Mouse (Mus musculus): ENCODE data around the gene Sall4. TPM values are rescaled to one million over a fixed set of nuclear protein-coding genes. Genes with fewer than 3 reads are reported as not detected.
A peak's percentile ranks its signal among the peaks of the same experiment; 100 is the strongest.

Gene Sall4
- polyA plus RNA-seq, 1 experiment from 2014 or later = 5.4 TPM

DNA sequence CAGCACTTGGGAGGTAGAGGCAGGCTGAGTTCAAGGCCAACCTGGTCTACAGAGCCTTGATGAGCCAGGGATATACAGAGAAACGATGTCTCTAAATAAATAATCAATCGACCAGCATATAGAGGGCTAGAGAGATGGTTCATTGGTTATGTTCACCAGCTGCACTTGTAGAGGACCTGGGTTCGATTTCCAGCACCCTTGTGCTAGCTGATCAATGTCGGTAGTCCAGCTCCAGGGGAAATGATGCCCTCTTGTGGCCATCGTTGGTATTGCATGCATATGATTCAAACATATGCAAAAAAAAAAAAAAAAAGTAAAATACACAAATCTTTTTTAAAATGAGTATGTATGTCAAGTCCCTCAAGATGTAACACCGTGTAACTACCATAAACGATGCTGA, 25.1 kb downstream of the Sall4 start:
- Histone ChIP-seq H3K4me2 (peak overlapping the region; percentile 65; the same call in 1 of the 2 replicates), H3K4me3 (replicated peaks) (no peak overlapping the region), H3K4me1 (replicated peaks) (no peaks in the 10 kb centered on the region), H3K9me3 (replicated peaks) (no peaks in the 10 kb centered on the region), H3K27ac (no peak overlapping the region), H3K36me3 (no peaks in the 10 kb centered on the region), H3K27me3 (peaks cover 25% of the 10 kb centered on the region), H3K9ac (no peak overlapping the region)
- WGBS (ENCODE audit: insufficient replicate concordance) = 11% methylated on average over 7 of the region's 7 CpGs
- ATAC-seq (ENCODE audit: low read depth) (no peak), DNase-seq (no peak)

DNA sequence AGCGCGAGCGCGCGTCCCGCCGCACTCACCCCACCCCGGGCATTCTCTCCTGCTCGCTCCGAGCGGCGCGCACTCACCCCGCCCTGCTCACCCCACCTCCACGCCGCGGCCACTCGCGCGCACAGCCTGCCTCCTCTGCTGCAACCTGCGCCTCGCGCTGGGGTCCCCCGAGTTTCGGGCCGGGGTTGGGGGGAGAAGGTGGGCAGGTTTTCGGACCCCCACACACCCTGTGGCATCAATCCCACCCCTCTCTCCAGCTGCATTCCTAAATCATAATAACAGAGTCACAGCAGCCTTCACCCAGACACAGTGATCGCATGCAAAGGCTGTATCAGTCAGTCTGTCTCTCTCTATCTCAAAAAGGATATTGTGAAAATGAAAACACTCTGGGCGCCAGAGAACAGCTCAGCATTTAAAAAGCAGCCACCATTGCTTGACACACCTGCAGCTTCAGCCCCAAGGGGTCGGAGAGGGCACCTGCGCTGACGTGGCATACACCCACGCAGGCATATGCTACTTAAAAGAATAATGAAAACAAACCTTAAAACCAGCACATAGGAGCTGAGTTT, 25.6 kb downstream of the Sall4 start, which contains the start of gene Atp9a:
Gene Atp9a, minus strand, starts transcription at position 351 of the 569 bp plus-strand sequence.
- H3K27ac ChIP-seq = no peak within 1 kb of the TSS
- peaks cover 25% of the 10 kb centered on the region for H3K27me3 ChIP-seq
- 13% methylated on average over 20 of the region's 33 CpGs for WGBS (ENCODE audit: insufficient replicate concordance)
- H3K9ac ChIP-seq = peak within 1 kb of the TSS; percentile 33
- peak within 1 kb of the TSS; percentile 65 for H3K4me2 ChIP-seq
- H3K4me1 ChIP-seq (replicated peaks) = no peaks in the 10 kb centered on the region
- no peak for DNase-seq
- ATAC-seq (ENCODE audit: low read depth) = no peak
- peak within 1 kb of the TSS; percentile 64 for H3K4me3 ChIP-seq (replicated peaks)
- no peaks in the 10 kb centered on the region for H3K36me3 ChIP-seq
- H3K9me3 ChIP-seq (replicated peaks) = no peaks in the 10 kb centered on the region

DNA sequence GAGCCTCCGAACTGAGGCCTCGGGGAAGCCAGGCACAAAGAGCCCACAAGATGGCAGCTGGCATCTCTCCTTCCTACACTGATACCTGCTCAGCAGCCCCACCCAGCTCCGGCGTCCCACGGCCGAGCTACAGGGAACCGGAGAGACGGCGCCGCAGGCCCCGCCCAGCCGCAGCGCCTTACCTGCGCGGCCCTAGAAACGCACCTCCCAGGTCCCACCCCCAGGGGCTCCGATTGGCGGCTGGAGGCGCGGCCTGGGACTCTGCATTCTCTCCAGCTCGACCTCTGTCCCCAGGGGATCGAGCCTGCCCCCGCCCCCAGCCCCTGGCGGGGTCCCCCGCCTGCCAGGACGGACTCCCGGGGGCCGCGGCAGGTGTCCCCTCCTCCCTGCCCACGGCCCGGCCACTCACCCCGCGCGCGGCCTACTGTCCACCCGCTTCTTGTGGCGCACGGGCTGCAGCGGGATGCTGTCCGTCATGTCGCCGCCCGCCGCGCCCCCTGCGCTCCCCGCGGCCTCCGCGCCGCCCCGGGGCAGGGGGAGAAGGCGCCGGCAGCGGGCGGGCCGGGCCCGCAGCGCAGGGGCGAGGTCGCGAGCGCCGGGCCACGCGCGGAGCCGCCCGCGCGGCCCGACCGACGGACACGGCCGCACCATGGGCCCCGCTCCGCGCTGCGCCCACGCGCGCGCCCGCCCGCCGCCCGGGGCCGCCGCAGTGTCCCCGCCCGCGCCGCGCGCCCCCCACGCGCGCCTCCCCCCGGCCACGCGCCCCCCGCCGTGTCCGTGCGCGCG, 26.3 kb downstream of the Sall4 start:
- H3K36me3 ChIP-seq = no peaks in the 10 kb centered on the region
- 1% methylated on average over 75 of the region's 108 CpGs for WGBS (ENCODE audit: insufficient replicate concordance)
- no peaks in the 10 kb centered on the region for H3K4me1 ChIP-seq (replicated peaks)
- H3K27ac ChIP-seq = no peak overlapping the region
- H3K9me3 ChIP-seq (replicated peaks) = no peaks in the 10 kb centered on the region
- H3K4me2 ChIP-seq = peak overlapping the region; percentile 65
- H3K4me3 ChIP-seq (replicated peaks) = peak overlapping the region; percentile 64
- peak overlapping the region; percentile 33 for H3K9ac ChIP-seq
- DNase-seq (peak; percentile 15), ATAC-seq (ENCODE audit: low read depth) (peak; percentile 76)
- peaks cover 25% of the 10 kb centered on the region for H3K27me3 ChIP-seq

DNA sequence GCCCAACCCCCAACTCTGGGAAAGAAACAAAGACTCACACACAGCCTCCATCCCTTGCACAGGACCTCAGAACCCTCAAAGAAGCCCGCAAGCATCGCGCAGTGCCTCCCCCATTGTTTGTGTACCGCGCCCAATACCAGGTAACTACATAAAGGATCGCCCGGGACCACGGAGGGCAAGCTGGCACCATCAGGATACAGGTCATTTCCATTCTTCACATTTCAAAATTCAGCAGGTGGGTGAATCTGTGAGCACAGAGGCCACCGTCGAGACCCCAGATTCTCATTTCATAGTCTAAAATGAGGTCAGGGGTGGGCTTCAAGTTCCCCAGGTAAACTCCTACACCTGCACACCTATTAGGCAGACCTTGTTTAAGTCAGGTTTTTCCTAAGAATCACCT, 27.2 kb downstream of the Sall4 start:
- Histone ChIP-seq H3K4me3 (replicated peaks) (no peak overlapping the region), H3K4me2 (no peak overlapping the region), H3K4me1 (replicated peaks) (no peaks in the 10 kb centered on the region), H3K27ac (no peak overlapping the region), H3K27me3 (peaks cover 25% of the 10 kb centered on the region), H3K9ac (no peak overlapping the region), H3K36me3 (no peaks in the 10 kb centered on the region), H3K9me3 (replicated peaks) (no peaks in the 10 kb centered on the region)
- WGBS (ENCODE audit: insufficient replicate concordance) = 73% methylated on average over 10 of the region's 10 CpGs
- ATAC-seq (ENCODE audit: low read depth) = no peak
- DNase-seq = no peak

DNA sequence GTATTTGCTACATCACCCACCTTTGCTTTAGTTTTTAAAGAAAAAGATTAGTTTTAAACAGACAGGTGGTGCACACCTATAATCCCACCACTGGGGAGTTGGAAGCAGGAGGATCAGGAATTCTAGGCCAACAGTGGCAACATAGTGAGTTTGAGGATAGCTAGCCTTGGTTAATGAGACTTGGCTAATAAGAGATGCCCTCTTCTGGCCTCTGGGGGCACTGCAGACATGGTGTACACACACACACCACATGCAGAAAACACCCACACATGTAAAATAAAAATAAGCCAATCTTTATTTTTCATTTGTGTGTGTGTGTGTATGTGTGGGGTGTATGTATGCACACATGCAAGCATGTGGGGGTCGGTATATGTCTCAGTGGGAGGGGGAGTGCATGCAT, 28.9 kb downstream of the Sall4 start:
- Histone ChIP-seq H3K27me3 (peaks cover 25% of the 10 kb centered on the region), H3K9ac (no peak overlapping the region), H3K4me3 (replicated peaks) (no peak overlapping the region), H3K4me1 (replicated peaks) (no peaks in the 10 kb centered on the region), H3K4me2 (no peak overlapping the region), H3K27ac (no peak overlapping the region), H3K36me3 (no peaks in the 10 kb centered on the region), H3K9me3 (replicated peaks) (no peaks in the 10 kb centered on the region)
- ATAC-seq (ENCODE audit: low read depth) (no peak), DNase-seq (no peak)
- 76% methylated on average over 1 of the region's 1 CpGs for WGBS (ENCODE audit: insufficient replicate concordance)

DNA sequence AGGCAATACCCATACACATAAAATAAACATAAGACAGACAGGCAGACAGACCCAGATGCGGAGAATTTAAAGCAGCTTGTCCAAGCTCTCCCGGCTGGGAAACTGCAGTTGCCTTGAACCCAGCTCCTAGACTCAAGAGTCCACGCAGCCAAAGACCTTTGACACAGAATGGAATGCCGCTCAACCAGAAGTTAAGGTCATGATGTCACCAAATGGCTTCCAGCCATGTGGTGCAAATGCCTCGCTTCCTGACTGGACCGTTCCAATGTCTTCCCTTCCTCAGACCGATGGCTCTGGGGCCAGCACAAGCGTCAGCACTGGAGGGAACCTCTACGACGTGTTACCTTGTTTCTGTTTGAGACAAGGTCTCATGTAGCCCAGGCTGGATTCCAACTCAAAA, 29.9 kb downstream of the Sall4 start:
- no peak for DNase-seq
- H3K4me1 ChIP-seq (replicated peaks) = no peaks in the 10 kb centered on the region
- no peak for ATAC-seq (ENCODE audit: low read depth)
- WGBS (ENCODE audit: insufficient replicate concordance) = 75% methylated on average over 10 of the region's 10 CpGs
- no peak overlapping the region for H3K4me3 ChIP-seq (replicated peaks)
- no peaks in the 10 kb centered on the region for H3K9me3 ChIP-seq (replicated peaks)
- no peaks in the 10 kb centered on the region for H3K36me3 ChIP-seq
- H3K27ac ChIP-seq = no peak overlapping the region
- no peak overlapping the region for H3K4me2 ChIP-seq
- no peak overlapping the region for H3K9ac ChIP-seq
- peaks cover 25% of the 10 kb centered on the region for H3K27me3 ChIP-seq

DNA sequence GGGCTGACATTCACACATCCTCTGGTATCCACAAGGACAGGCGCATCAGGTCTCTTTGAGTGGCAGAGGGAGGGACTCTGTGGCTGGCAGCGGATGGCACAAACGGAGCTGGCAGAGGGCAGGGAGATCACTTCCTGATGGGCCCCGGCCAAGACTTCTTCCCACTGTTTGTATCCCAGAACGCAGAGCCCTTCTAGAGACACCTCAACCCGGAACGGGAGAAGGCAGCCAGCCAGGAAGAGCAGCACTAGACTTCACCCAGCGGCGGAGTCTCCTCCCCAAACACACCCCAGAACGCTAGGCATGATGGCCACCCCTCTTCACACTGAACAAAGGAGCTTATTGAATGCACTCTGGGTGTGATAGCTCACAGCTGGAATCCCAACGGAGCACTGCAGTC, 33.7 kb downstream of the Sall4 start:
- ATAC-seq (ENCODE audit: low read depth) (no peak), DNase-seq (no peak)
- no peaks in the 10 kb centered on the region for H3K27me3 ChIP-seq
- no peaks in the 10 kb centered on the region for H3K9me3 ChIP-seq (replicated peaks)
- H3K9ac ChIP-seq = no peak overlapping the region
- H3K36me3 ChIP-seq = no peaks in the 10 kb centered on the region
- no peak overlapping the region for H3K4me3 ChIP-seq (replicated peaks)
- H3K4me1 ChIP-seq (replicated peaks) = no peaks in the 10 kb centered on the region
- WGBS (ENCODE audit: insufficient replicate concordance) = 46% methylated on average over 11 of the region's 11 CpGs
- H3K4me2 ChIP-seq = no peak overlapping the region
- no peak overlapping the region for H3K27ac ChIP-seq

DNA sequence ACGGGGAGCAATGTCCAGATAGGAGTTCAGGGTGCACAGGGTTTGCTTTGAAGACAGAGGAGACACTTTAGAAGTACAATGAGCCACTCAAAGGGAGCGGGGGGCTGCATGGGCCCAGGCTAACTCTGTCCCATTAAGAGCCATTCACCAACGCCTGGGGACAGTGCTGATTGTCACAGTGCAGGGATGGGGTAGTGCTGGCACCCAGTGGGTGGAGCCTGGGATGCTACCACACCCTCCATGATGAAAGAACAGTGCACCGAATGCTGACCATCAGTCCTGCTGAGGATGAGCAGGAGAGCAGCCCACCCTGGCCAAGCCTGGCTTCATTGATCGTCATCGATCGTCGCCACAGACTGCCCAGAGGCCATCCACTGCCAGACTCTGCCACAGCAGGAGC, 36.5 kb downstream of the Sall4 start:
- no peaks in the 10 kb centered on the region for H3K9me3 ChIP-seq (replicated peaks)
- no peak overlapping the region for H3K4me3 ChIP-seq (replicated peaks)
- no peak overlapping the region for H3K9ac ChIP-seq
- no peaks in the 10 kb centered on the region for H3K4me1 ChIP-seq (replicated peaks)
- WGBS (ENCODE audit: insufficient replicate concordance) = 69% methylated on average over 8 of the region's 8 CpGs
- no peak overlapping the region for H3K4me2 ChIP-seq
- no peak overlapping the region for H3K27ac ChIP-seq
- H3K36me3 ChIP-seq = no peaks in the 10 kb centered on the region
- no peak for ATAC-seq (ENCODE audit: low read depth)
- no peaks in the 10 kb centered on the region for H3K27me3 ChIP-seq
- DNase-seq = no peak

DNA sequence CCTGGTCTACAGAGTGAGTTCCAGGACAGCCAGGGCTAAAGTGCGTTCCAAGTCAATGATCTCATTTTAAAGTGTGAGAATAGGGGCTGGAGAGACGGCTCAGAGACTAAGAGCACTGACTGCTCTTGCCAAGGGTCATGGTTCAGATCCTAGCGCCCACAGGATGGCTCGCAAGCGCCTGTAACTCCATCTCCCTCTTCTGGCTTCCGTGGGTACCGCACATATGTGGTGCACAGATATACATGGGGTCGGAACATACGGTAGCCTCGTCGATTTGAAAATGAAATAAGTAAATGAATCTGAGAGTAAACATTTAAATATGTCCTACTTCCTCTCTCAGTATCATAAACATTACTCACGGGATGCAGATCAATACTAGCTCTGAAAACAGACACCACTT, 38.0 kb downstream of the Sall4 start:
- ATAC-seq (ENCODE audit: low read depth) (no peak), DNase-seq (no peak)
- Histone ChIP-seq H3K9me3 (replicated peaks) (no peaks in the 10 kb centered on the region), H3K27me3 (no peaks in the 10 kb centered on the region), H3K4me2 (no peak overlapping the region), H3K27ac (no peak overlapping the region), H3K9ac (no peak overlapping the region), H3K4me1 (replicated peaks) (no peaks in the 10 kb centered on the region), H3K36me3 (no peaks in the 10 kb centered on the region), H3K4me3 (replicated peaks) (no peak overlapping the region)
- 66% methylated on average over 12 of the region's 12 CpGs for WGBS (ENCODE audit: insufficient replicate concordance)

DNA sequence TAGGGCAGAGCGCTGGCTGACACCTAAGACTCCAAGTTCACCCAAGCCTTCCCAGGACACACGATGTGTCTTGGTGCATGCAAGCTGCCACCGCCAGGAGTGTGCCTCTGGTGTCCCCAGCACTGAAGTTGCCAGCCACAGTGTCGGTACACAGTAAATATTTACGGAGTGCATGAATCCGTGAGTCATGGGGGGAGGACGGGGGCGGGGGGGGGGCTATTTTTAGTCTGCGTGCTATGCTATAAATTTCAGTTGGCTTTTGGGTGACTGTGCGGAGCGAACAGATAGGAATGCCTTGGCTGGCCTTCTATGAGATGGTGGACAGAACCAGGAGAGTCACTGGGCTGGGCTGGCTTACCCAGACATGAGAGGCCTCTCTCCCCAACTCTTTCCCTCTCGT, 39.7 kb downstream of the Sall4 start:
- no peak for DNase-seq
- Histone ChIP-seq H3K9me3 (replicated peaks) (no peaks in the 10 kb centered on the region), H3K4me3 (replicated peaks) (no peak overlapping the region), H3K27me3 (no peaks in the 10 kb centered on the region), H3K27ac (no peak overlapping the region), H3K36me3 (no peaks in the 10 kb centered on the region), H3K9ac (no peak overlapping the region), H3K4me1 (replicated peaks) (no peaks in the 10 kb centered on the region), H3K4me2 (no peak overlapping the region)
- no peak for ATAC-seq (ENCODE audit: low read depth)
- WGBS (ENCODE audit: insufficient replicate concordance) = 72% methylated on average over 12 of the region's 12 CpGs

DNA sequence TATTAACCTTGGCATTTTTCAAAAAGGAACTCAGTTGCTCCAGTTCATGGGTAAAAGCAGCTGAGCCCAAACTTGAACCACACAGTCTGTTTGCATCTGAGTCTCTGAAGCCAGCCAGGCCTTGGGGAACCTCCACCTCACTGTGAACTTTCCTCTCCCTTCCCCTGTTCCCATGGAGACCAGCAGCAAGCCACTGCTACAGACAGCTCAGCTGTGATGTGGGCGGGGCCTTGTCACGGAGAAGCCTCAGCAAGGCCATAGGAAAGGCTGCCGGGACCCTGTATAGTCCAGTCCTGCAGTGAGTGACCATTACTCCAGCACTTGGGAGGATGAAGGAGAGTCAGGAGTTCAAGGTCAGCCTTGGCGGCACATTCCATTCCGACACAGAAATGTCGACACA, 41.7 kb downstream of the Sall4 start:
- WGBS (ENCODE audit: insufficient replicate concordance) = 57% methylated on average over 6 of the region's 6 CpGs
- Histone ChIP-seq H3K4me2 (no peak overlapping the region), H3K4me1 (replicated peaks) (no peaks in the 10 kb centered on the region), H3K4me3 (replicated peaks) (no peak overlapping the region), H3K27ac (no peak overlapping the region), H3K9me3 (replicated peaks) (no peaks in the 10 kb centered on the region), H3K27me3 (no peaks in the 10 kb centered on the region), H3K9ac (no peak overlapping the region), H3K36me3 (no peaks in the 10 kb centered on the region)
- no peak for DNase-seq
- peak; percentile 70 for ATAC-seq (ENCODE audit: low read depth)

DNA sequence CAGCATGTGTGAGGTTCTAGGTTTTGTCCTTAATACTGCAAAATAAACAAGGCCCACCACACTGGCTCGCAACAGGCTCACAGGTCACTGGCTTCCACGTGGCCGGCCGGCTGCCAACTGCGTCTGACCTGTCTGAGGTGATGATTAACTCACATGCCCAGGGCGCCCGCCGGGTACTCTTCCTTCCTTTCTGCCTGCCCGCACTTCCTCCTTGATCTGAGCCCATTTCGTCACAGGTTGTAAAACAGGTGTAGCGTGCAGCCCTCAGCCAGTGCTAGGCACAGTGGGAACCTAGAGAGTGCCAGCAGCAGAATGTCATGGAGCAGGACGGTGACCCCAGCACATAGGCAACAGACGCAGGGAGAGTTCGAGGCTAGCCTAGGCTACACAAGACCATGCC, 46.4 kb downstream of the Sall4 start:
- H3K27me3 ChIP-seq = no peaks in the 10 kb centered on the region
- H3K4me1 ChIP-seq (replicated peaks) = no peaks in the 10 kb centered on the region
- H3K4me3 ChIP-seq (replicated peaks) = no peak overlapping the region
- 71% methylated on average over 14 of the region's 14 CpGs for WGBS (ENCODE audit: insufficient replicate concordance)
- DNase-seq (no peak), ATAC-seq (ENCODE audit: low read depth) (no peak)
- no peak overlapping the region for H3K4me2 ChIP-seq
- no peaks in the 10 kb centered on the region for H3K9me3 ChIP-seq (replicated peaks)
- H3K9ac ChIP-seq = no peak overlapping the region
- no peaks in the 10 kb centered on the region for H3K36me3 ChIP-seq
- no peak overlapping the region for H3K27ac ChIP-seq

Measured in liver, embryonic 13.5 days (tissue).